Mouse (Mus musculus): ENCODE data around the gene Phkb. TPM values are rescaled to one million over a fixed set of nuclear protein-coding genes. Genes with fewer than 3 reads are reported as not detected.

Gene Phkb
- polyA plus RNA-seq, 1 experiment, result 7.4 TPM

DNA sequence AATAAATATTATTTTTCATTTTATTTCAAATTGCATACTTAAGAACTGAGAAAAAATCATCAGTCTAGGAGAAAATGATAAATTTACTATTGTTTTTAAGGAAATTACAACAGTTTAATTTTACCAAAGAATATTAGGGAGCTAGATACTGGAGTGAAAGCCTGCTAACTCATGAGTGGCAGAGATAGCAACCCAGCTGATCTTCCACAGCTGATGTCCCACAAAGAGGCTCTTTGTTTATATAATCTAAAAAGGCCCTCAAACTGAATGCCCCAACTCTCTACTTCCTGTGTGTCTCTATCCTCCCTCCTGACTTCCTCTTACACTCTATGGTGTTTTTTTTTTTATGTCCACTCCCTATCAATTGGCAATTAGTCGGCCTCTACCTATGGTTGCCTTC, 152.2 kb downstream of the Phkb start:
- no peaks in the 10 kb centered on the region for H3K27me3 ChIP-seq (ENCODE audit: control insufficient read depth, insufficient read depth, low read length)
- WGBS, result 95% methylated on average over 1 of the region's 1 CpGs

DNA sequence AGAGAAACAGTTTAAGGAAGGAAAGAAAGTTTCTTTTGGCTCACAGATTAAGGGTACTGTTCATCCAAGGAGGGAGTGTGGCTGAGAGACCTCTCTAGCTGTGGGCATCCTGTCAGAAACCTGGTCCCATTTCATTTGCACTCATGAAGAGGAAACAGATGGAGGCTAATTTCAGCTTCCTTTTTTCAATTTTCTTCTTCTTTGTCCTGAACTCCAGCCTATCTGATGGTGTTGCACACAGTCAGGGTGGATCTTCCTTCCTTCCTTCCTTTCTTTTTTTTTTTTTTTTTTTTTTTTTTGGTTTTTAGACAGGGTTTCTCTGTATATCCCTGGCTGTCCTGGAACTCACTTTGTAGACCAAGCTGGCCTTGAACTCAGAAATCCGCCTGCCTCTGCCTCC, 152.9 kb downstream of the Phkb start:
- no peak for DNase-seq
- Histone ChIP-seq H3K4me1 (replicated peaks; ENCODE audit: control insufficient read depth, insufficient read depth, low read length) (no peaks in the 10 kb centered on the region), H3K36me3 (ENCODE audit: control insufficient read depth, insufficient read depth, low read length) (no peaks in the 10 kb centered on the region), H3K27ac (ENCODE audit: control insufficient read depth, insufficient read depth, low read length) (no peak overlapping the region), H3K27me3 (ENCODE audit: control insufficient read depth, insufficient read depth, low read length) (no peaks in the 10 kb centered on the region), H3K4me3 (ENCODE audit: control insufficient read depth, insufficient read depth, low read length) (no peak overlapping the region)
- 95% methylated on average over 1 of the region's 1 CpGs for WGBS
- TF ChIP-seq CTCF (IDR thresholded peaks at IDR 0.05; ENCODE audit: borderline replicate concordance, control insufficient read depth, extremely low read depth, insufficient read depth, low read length, poor library complexity), result no peak
- no peak for TF ChIP-seq POLR2A (IDR thresholded peaks at IDR 0.05; ENCODE audit: control insufficient read depth, extremely low read depth, insufficient read depth, low read length, poor library complexity)

More for the DNA sequence above, 152.2 kb downstream of the Phkb start:
- H3K4me1 ChIP-seq (replicated peaks; ENCODE audit: control insufficient read depth, insufficient read depth, low read length), result no peaks in the 10 kb centered on the region
- H3K36me3 ChIP-seq (ENCODE audit: control insufficient read depth, insufficient read depth, low read length), result no peaks in the 10 kb centered on the region
- TF ChIP-seq CTCF (IDR thresholded peaks at IDR 0.05; ENCODE audit: borderline replicate concordance, control insufficient read depth, extremely low read depth, insufficient read depth, low read length, poor library complexity) (no peak), POLR2A (IDR thresholded peaks at IDR 0.05; ENCODE audit: control insufficient read depth, extremely low read depth, insufficient read depth, low read length, poor library complexity) (no peak)
- DNase-seq, result no peak
- H3K27ac ChIP-seq (ENCODE audit: control insufficient read depth, insufficient read depth, low read length), result no peak overlapping the region
- no peak overlapping the region for H3K4me3 ChIP-seq (ENCODE audit: control insufficient read depth, insufficient read depth, low read length)

DNA sequence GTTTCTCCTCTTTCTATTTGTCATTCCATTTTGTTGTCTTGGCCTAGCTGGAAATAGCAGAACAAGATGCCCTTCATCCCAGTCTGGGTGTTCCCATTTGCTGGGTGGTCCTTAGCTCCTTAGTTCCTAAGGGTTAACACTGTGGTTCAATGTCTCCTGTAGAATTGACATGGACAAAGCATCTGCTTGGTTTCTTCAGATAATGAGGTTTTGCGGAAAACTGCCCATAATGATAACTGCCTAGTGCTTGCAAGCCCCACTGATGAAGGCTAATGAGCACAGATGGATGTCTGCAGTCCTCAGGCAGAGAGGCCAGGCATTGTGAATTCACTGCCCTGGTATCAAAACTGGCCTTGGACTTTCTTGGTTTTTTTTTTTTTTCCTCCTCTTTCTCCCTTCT, 155.2 kb downstream of the Phkb start:
- no peaks in the 10 kb centered on the region for H3K27me3 ChIP-seq (ENCODE audit: control insufficient read depth, insufficient read depth, low read length)
- no peak for DNase-seq
- TF ChIP-seq CTCF (IDR thresholded peaks at IDR 0.05; ENCODE audit: borderline replicate concordance, control insufficient read depth, extremely low read depth, insufficient read depth, low read length, poor library complexity) (no peak), POLR2A (IDR thresholded peaks at IDR 0.05; ENCODE audit: control insufficient read depth, extremely low read depth, insufficient read depth, low read length, poor library complexity) (no peak)
- no peaks in the 10 kb centered on the region for H3K36me3 ChIP-seq (ENCODE audit: control insufficient read depth, insufficient read depth, low read length)
- H3K4me3 ChIP-seq (ENCODE audit: control insufficient read depth, insufficient read depth, low read length), result no peak overlapping the region
- no peak overlapping the region for H3K27ac ChIP-seq (ENCODE audit: control insufficient read depth, insufficient read depth, low read length)
- no peaks in the 10 kb centered on the region for H3K4me1 ChIP-seq (replicated peaks; ENCODE audit: control insufficient read depth, insufficient read depth, low read length)
- 98% methylated on average over 1 of the region's 1 CpGs for WGBS

DNA sequence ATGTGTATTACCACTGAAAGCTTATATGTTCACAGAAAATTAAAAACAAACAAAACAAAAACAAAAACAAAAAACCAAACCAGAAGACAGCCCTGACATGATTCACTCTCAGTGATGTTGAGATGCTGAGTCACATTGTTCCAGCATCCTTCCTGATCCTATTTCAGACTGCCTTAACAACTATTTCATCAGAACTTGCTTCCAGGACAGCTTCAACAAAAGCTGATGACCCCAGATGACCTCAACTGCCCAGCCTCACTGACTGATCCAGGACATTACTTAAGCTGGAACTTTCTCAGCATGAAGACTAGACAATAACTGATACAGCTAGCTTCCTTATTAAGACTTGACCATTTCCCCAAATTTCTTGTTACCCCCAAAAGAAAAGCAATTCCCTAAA, 165.7 kb downstream of the Phkb start:
- no peaks in the 10 kb centered on the region for H3K36me3 ChIP-seq (ENCODE audit: control insufficient read depth, insufficient read depth, low read length)
- TF ChIP-seq CTCF (IDR thresholded peaks at IDR 0.05; ENCODE audit: borderline replicate concordance, control insufficient read depth, extremely low read depth, insufficient read depth, low read length, poor library complexity) (no peak), POLR2A (IDR thresholded peaks at IDR 0.05; ENCODE audit: control insufficient read depth, extremely low read depth, insufficient read depth, low read length, poor library complexity) (no peak)
- H3K4me3 ChIP-seq (ENCODE audit: control insufficient read depth, insufficient read depth, low read length), result no peak overlapping the region
- H3K27me3 ChIP-seq (ENCODE audit: control insufficient read depth, insufficient read depth, low read length), result no peaks in the 10 kb centered on the region
- H3K4me1 ChIP-seq (replicated peaks; ENCODE audit: control insufficient read depth, insufficient read depth, low read length), result no peaks in the 10 kb centered on the region
- DNase-seq, result no peak
- H3K27ac ChIP-seq (ENCODE audit: control insufficient read depth, insufficient read depth, low read length), result no peak overlapping the region

DNA sequence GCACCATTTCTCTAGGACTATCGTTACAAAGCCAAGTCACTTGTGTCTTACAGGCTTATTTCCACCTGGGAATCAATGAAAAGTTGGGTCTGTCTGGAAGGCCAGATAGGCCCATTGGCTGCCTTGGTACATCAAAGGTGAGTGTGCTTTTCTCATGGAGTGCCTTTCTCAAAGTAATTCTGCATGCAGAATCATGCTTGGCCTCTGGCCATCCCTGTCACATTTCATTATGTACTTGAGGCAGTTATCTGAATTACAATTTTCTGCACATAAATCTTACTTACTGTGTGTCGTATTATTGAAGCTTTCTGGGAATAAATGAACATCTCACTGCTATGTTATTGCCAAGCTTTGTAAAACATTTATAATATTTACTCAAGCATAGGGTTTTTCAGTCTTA, 176.0 kb downstream of the Phkb start:
- H3K4me3 ChIP-seq (ENCODE audit: control insufficient read depth, insufficient read depth, low read length), result no peak overlapping the region
- no peaks in the 10 kb centered on the region for H3K4me1 ChIP-seq (replicated peaks; ENCODE audit: control insufficient read depth, insufficient read depth, low read length)
- TF ChIP-seq CTCF (IDR thresholded peaks at IDR 0.05; ENCODE audit: borderline replicate concordance, control insufficient read depth, extremely low read depth, insufficient read depth, low read length, poor library complexity), result no peak
- TF ChIP-seq POLR2A (IDR thresholded peaks at IDR 0.05; ENCODE audit: control insufficient read depth, extremely low read depth, insufficient read depth, low read length, poor library complexity), result no peak
- WGBS, result 94% methylated on average over 2 of the region's 2 CpGs
- no peaks in the 10 kb centered on the region for H3K27me3 ChIP-seq (ENCODE audit: control insufficient read depth, insufficient read depth, low read length)
- DNase-seq, result no peak
- H3K36me3 ChIP-seq (ENCODE audit: control insufficient read depth, insufficient read depth, low read length), result no peaks in the 10 kb centered on the region
- no peak overlapping the region for H3K27ac ChIP-seq (ENCODE audit: control insufficient read depth, insufficient read depth, low read length)

DNA sequence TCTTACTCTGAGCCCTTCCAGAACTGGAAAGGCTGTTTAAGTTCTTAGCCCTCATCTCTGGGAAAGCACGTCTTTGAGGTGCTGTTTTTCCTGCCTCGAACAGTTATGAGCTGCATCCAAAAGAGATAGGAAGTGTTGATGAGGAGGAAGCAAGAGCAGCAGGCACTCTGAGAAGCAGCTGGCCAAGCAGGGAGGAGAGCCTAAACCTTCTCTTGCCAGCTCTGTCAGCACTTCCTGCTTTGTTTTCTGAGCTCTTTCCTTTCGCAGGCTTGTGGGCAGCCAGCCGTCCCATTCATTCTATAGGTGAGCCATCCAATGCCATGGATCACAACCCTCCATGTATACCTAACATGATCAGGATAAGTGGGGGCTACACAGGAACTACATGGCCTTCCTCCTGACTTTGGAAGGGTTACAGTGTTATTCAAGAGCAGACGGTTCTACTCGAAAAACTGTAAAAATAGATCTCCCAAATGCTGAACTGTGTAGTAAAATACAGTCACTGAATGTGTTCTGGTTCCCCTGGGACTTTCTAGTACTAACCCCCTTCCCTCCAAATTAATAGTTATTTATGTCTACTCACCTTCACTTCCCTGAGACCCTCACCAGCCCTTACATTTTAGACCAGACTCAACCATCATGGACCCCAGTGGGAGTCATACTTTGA, 188.0 kb downstream of the Phkb start:
- WGBS, result 46% methylated on average over 6 of the region's 6 CpGs
- DNase-seq, result no peak
- H3K27me3 ChIP-seq (ENCODE audit: control insufficient read depth, insufficient read depth, low read length), result no peaks in the 10 kb centered on the region
- H3K36me3 ChIP-seq (ENCODE audit: control insufficient read depth, insufficient read depth, low read length), result no peaks in the 10 kb centered on the region
- TF ChIP-seq POLR2A (IDR thresholded peaks at IDR 0.05; ENCODE audit: control insufficient read depth, extremely low read depth, insufficient read depth, low read length, poor library complexity) (no peak), CTCF (IDR thresholded peaks at IDR 0.05; ENCODE audit: borderline replicate concordance, control insufficient read depth, extremely low read depth, insufficient read depth, low read length, poor library complexity) (no peak)
- no peak overlapping the region for H3K27ac ChIP-seq (ENCODE audit: control insufficient read depth, insufficient read depth, low read length)
- no peak overlapping the region for H3K4me3 ChIP-seq (ENCODE audit: control insufficient read depth, insufficient read depth, low read length)
- H3K4me1 ChIP-seq (replicated peaks; ENCODE audit: control insufficient read depth, insufficient read depth, low read length), result peaks cover 3% of the 10 kb centered on the region; the same call in 1 of the 2 replicates

DNA sequence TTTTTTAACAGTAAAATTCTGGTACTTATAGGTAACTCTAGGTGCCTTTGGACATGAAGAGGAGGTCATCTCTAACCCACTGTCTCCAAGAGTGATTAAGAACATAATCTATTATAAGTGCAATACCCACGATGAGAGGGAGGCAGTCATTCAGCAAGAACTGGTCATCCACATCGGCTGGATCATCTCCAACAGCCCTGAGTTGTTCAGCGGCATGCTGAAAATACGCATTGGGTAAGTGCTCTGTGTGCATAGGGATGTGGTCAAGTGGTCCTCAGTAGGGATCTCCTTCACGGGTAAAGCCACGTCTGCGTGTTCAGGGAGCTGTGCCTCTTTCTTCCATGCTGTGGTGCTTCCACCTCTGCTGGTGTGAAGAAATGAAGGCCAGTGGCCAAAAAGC, 188.7 kb downstream of the Phkb start:
- Histone ChIP-seq H3K27ac (ENCODE audit: control insufficient read depth, insufficient read depth, low read length) (no peak overlapping the region), H3K27me3 (ENCODE audit: control insufficient read depth, insufficient read depth, low read length) (no peaks in the 10 kb centered on the region), H3K4me1 (replicated peaks; ENCODE audit: control insufficient read depth, insufficient read depth, low read length) (peaks cover 3% of the 10 kb centered on the region; the same call in 1 of the 2 replicates), H3K36me3 (ENCODE audit: control insufficient read depth, insufficient read depth, low read length) (no peaks in the 10 kb centered on the region), H3K4me3 (ENCODE audit: control insufficient read depth, insufficient read depth, low read length) (no peak overlapping the region)
- DNase-seq, result no peak
- TF ChIP-seq POLR2A (IDR thresholded peaks at IDR 0.05; ENCODE audit: control insufficient read depth, extremely low read depth, insufficient read depth, low read length, poor library complexity) (no peak), CTCF (IDR thresholded peaks at IDR 0.05; ENCODE audit: borderline replicate concordance, control insufficient read depth, extremely low read depth, insufficient read depth, low read length, poor library complexity) (no peak)
- WGBS, result 97% methylated on average over 7 of the region's 7 CpGs

Data from thymus, adult 2 months (tissue).